Mouse (Mus musculus) limb, embryonic 11.5 days (tissue): ENCODE measurements around the gene Cela2a. TPM values are rescaled to one million over a fixed set of nuclear protein-coding genes. Genes with fewer than 3 reads are reported as not detected.
"Not testable (repeated sequence)": the region's sequence is repeated elsewhere in the genome, so short reads cannot be mapped to it uniquely, and the experiment has no call there.

Experiments used
- ATAC-seq: fragments of 200-750 bp; cut with Nextera tagmentation; 2 replicates; pipeline ENCODE4 v1.8.0; 2017; ENCODE audit warnings: low read depth; ENCODE audit not compliant: insufficient number of reproducible peaks, low FRiP score, low TSS enrichment
- DNase-seq: peaks from one replicate; pipeline ENCODE4 v3.0.0-alpha.2; 2015; ENCODE audit warnings: low spot score
- H3K27ac ChIP-seq: fragments of 300-500 bp; sonication (generic); replicated peaks from 2 replicates; pipeline ENCODE4 v1.5.1; 2014; ENCODE audit warnings: low read depth, mild to moderate bottlenecking, low read length
- H3K27me3 ChIP-seq: fragments of 300-500 bp; sonication (generic); 2 replicates; pipeline ENCODE4 v1.6.1; 2014; ENCODE audit warnings: mild to moderate bottlenecking, low read length, mixed read lengths; ENCODE audit not compliant: control insufficient read depth, insufficient read depth
- H3K36me3 ChIP-seq: fragments of 300-500 bp; sonication (generic); 2 replicates; pipeline ENCODE4 v1.6.1; 2014; ENCODE audit warnings: mild to moderate bottlenecking, low read length, moderate library complexity, mixed read lengths; ENCODE audit not compliant: control insufficient read depth, insufficient read depth
- H3K4me1 ChIP-seq: fragments of 300-500 bp; sonication (generic); 2 replicates; pipeline ENCODE4 v1.6.1; 2014; ENCODE audit warnings: low read length, mixed read lengths; ENCODE audit not compliant: control insufficient read depth, insufficient read depth
- H3K4me2 ChIP-seq: fragments of 300-500 bp; sonication (generic); 2 replicates; pipeline ENCODE4 v1.6.1; 2014; ENCODE audit warnings: low read depth, mild to moderate bottlenecking, moderate library complexity; ENCODE audit not compliant: severe bottlenecking
- H3K4me3 ChIP-seq: fragments of 300-500 bp; sonication (generic); 2 replicates; pipeline ENCODE4 v1.5.1; 2014; ENCODE audit warnings: low read depth, low read length
- H3K9ac ChIP-seq: fragments of 300-500 bp; sonication (generic); 2 replicates; pipeline ENCODE4 v1.6.1; 2014; ENCODE audit warnings: mild to moderate bottlenecking, low read length
- H3K9me3 ChIP-seq: fragments of 300-500 bp; sonication (generic); 2 replicates; pipeline ENCODE4 v1.6.1; 2016; ENCODE audit warnings: low read length; ENCODE audit not compliant: control insufficient read depth
- WGBS: fragments of 180-500 bp; shearing (Covaris S2); extraction: QIAGEN DNeasy Blood & Tissue Kit; methylation state at CpG from one replicate; pipeline ENCODE4 v1.1.7; 2014; 5-methylcytosine and 5-hydroxymethylcytosine counted together
- polyA plus RNA-seq: library from polyadenylated mRNA; unstranded; fragments of >200 nt; fragmentation: Nextera tagmentation; extraction: Ambion mirVana; gene quantifications from 2 replicates; pipeline ENCODE4 v1.2.1, GENCODE M21; 2014

Cela2a gene
- polyA plus RNA-seq, 1 experiment from 2014 or later, result not detected

DNA sequence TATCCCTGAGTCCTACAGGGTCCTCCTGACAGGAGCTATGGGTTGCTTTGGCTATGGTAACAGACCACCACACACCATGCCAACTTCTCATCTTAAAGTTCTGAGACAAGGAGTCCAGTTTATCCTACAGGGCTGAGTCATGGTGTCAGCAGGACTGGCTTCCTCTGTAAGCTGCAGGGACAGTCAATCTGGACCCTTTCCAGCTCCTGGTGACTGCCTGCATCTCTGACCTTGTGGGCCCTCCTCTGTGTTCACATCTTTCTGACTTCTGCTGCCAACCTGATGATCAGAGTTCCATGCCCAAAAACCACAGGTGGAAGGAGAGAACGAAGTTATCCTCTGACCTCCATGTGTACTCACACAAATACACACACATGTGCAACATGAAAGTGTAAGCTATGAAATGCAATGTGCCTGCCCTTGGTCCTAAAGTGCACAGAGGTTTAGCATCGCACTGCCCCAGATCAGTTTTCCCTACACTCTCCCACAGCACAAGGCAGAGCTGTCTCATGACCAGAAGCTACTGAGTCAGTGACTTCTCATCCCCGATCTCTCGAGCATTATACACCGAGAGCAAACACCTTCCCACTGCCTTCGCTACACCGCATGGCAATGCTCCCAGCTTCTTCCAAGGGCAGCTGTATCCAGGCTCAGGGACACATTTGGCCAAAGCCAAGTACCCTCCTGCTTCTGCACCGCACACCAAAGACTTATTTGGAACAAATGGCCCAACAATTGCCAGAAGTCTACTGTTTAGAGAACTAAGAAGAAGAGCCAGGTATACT, 44.6 kb downstream of the Cela2a start:
- H3K9ac ChIP-seq, result no peak overlapping the region
- no peaks in the 10 kb centered on the region for H3K27me3 ChIP-seq
- 96% methylated on average over 8 of the region's 8 CpGs for whole genome bisulfite sequencing
- no peak overlapping the region for H3K4me3 ChIP-seq
- no peaks in the 10 kb centered on the region for H3K4me1 ChIP-seq
- peaks cover 16% of the 10 kb centered on the region for H3K36me3 ChIP-seq
- no peak overlapping the region for H3K27ac ChIP-seq
- DNase-seq (no peak), ATAC-seq (no peak)
- no peaks in the 10 kb centered on the region for H3K9me3 ChIP-seq
- H3K4me2 ChIP-seq, result no peak overlapping the region

DNA sequence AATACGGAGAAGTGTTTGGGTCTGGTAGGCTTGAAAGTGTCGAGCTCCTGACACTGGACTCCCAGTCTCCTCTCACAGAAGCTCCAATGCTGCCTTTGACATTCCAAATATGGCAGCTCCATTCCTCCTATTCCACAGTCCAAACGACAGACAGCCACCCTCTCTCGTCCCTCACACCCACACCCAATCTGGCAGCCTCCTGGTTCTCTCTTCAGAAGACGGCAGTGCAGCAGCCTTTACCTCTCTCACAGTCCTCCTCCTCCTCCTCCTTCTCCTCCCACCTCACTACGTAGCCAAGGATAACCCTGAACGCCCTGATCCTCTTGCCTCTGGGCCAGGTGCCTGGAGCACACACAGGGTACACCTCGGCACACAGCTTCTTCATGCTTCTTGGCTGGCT, 46.1 kb downstream of the Cela2a start:
- no peak overlapping the region for H3K4me2 ChIP-seq
- DNase-seq, result no peak
- H3K27me3 ChIP-seq, result no peaks in the 10 kb centered on the region
- ATAC-seq, result no peak
- H3K36me3 ChIP-seq, result peaks cover 22% of the 10 kb centered on the region
- no peak overlapping the region for H3K27ac ChIP-seq
- no peaks in the 10 kb centered on the region for H3K4me1 ChIP-seq
- H3K4me3 ChIP-seq, result no peak overlapping the region
- H3K9ac ChIP-seq, result no peak overlapping the region
- H3K9me3 ChIP-seq, result no peaks in the 10 kb centered on the region
- 86% methylated on average over 8 of the region's 8 CpGs for WGBS

DNA sequence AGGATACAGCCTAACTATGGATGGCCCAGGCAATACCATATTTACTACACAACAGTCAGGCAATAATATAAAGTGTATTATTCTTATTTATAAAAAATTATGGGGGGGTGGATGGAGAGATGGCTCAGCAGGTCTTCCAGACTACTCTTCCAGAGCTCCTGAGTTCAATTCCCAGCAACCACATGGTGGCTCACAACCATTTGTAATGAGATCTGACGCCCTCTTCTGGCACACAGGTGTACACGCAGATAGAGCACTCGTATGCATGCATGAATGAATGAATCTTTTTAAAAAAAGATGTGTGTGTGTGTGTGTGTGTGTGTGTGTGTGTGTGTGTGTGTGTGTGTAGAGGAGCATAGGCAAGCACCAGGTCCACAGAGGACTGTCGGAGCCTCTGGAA, 52.9 kb downstream of the Cela2a start:
- peaks cover 36% of the 10 kb centered on the region; the same call in 1 of the 2 replicates for H3K36me3 ChIP-seq
- not testable (repeated sequence) for H3K4me2 ChIP-seq, H3K27me3 ChIP-seq, ATAC-seq, H3K4me1 ChIP-seq, DNase-seq, H3K9ac ChIP-seq, H3K9me3 ChIP-seq, H3K27ac ChIP-seq, H3K4me3 ChIP-seq
- 82% methylated on average over 4 of the region's 4 CpGs for WGBS

DNA sequence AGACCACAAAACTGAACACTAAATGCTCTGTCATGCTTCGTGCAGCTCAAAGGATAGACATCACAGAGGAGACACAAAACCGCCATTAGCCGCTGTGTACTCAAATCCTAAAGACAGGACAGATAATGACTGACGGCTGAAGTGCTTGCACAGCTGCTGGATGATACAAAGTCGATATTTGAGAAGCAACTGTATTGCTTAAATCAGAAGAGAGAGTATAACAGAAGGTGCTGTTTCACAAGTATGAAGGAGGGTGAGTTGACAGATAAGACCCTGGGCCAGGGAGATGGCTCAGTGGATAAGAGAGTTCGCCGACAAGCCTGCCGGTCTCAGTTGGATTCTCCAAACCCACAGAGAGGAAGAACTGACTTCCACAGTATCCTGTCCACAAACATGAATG, 54.1 kb downstream of the Cela2a start:
- ATAC-seq, result no peak
- Histone ChIP-seq H3K4me2 (no peak overlapping the region), H3K9ac (no peak overlapping the region), H3K36me3 (peaks cover 35% of the 10 kb centered on the region; the same call in 1 of the 2 replicates), H3K27me3 (no peaks in the 10 kb centered on the region), H3K9me3 (no peaks in the 10 kb centered on the region), H3K27ac (no peak overlapping the region), H3K4me1 (no peaks in the 10 kb centered on the region), H3K4me3 (no peak overlapping the region)
- 94% methylated on average over 8 of the region's 8 CpGs for WGBS
- DNase-seq, result no peak

DNA sequence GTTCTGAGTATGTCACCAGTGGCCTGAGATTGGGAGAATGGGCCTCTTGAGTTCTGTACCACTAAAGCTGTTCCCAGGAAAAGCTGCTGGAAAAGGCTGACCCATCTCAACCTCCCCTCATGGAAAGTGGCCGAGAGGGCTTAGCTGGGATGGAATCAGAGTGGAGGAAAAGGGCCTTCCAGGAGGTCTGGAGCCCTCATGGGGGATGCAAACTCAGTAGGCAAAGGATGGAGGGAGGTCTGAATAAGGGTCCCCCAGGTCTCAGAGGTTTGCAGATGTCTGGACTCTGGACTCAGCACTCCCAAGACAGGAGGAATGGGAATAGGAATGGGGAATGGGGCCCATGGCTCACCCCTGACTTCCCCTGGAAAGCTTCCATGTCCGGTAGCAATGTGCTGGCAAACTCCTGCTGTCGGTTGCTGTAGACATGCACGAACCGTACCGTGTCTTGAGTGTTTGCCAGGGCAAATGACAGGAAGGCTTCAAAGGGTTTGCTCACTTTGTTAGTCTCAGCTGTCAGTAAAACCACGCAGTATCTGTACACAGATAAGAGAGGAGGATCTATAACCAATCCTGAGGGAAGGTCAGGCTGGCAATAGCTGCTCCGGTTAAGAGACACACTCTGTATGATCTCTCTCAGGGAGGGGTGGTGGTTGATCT, 56.3 kb downstream of the Cela2a start:
- Histone ChIP-seq H3K36me3 (peaks cover 30% of the 10 kb centered on the region; the same call in 1 of the 2 replicates), H3K27me3 (no peaks in the 10 kb centered on the region), H3K9ac (no peak overlapping the region), H3K4me1 (no peaks in the 10 kb centered on the region), H3K4me2 (no peak overlapping the region), H3K9me3 (no peaks in the 10 kb centered on the region), H3K4me3 (no peak overlapping the region), H3K27ac (no peak overlapping the region)
- DNase-seq, result no peak
- ATAC-seq, result no peak
- 93% methylated on average over 8 of the region's 8 CpGs for WGBS

DNA sequence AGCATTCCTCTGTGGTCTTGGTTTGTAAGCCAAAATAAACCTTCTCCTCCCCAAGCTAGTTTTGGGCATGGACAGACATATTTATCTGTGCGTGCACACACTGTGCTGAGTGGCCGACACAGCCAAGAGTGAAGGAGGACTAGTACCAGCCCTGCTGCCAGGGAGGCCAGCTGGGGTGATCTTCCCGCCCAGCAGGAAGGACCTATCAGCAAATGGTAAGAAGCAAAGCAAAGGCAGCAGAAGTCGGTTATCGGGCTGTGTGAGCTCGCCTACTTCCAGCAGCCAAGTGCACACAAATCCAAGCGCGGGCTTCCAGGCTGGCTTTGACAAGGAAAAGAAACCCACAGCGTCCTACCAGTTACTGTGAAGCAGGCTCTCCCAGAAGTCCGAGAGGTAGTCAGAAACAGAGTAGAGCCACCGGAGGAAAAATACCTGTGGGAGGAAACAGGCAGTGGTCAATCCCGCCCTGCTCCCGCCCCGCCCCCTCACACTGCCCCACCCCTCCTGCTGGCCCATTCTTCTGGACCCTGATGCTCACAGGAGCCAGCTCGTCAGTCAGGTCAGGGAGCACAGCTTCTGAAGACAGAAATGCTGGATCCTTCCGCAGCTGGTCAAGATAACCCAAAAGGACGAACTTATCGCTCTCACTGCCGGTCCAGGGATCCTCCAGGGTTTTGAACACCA, 58.5 kb downstream of the Cela2a start:
- H3K9ac ChIP-seq, result no peak overlapping the region
- no peak overlapping the region for H3K27ac ChIP-seq
- no peaks in the 10 kb centered on the region for H3K27me3 ChIP-seq
- ATAC-seq, result no peak
- no peaks in the 10 kb centered on the region for H3K9me3 ChIP-seq
- DNase-seq, result no peak
- peaks cover 26% of the 10 kb centered on the region for H3K36me3 ChIP-seq
- WGBS, result 81% methylated on average over 19 of the region's 19 CpGs
- no peak overlapping the region for H3K4me3 ChIP-seq
- H3K4me1 ChIP-seq, result no peaks in the 10 kb centered on the region
- no peak overlapping the region for H3K4me2 ChIP-seq

DNA sequence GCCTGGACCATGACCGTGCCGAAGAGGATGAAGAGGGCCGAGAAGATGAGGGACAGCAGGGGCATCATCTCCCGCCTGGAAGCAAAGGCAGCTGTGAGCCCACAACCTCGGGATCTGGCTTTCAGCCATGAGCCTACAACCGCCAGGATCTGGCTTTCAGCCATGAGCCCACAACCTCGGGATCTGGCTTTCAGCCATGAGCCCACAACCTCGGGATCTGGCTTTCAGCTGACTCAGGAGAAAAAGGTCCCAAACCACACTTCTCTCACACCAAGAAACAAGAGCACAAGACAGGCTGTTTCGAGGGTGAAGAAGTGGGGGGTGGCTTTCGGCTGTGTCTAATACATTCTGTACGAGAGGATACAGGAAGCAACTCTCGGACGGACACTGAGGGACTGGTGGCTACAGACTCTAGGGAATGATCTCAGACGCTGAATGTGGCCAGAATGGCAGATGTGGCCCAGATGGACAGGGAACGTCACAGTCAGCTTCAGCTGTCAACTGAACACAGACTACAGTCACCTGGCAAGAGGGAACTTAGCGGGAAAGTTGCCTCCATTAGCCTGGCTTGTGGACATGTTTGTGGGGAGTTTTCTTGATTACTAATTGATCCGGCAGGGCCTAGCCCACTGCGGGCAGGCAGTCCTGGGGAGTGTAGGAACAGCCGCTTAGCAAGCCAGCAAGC, 59.1 kb downstream of the Cela2a start:
- 87% methylated on average over 19 of the region's 19 CpGs for WGBS

DNA sequence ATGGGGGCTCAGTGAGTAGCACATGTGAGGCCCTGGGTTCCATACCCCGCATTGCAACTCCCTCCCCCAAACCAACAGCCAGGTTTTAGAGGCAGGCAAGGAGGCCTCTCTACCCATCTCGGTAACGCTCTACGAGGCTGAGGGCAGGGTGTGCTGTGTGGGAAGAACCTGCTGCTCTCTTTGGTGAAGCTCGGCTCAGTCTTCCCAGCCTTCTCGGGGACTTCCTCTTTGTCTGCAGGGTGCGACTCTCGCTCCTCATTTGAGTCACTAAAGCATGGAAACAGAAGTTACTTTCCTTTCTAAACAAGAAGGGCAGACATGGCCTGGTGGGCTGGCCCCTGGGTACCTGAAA, 59.7 kb downstream of the Cela2a start:
- no peak overlapping the region for H3K4me2 ChIP-seq
- H3K27me3 ChIP-seq, result no peaks in the 10 kb centered on the region
- peaks cover 27% of the 10 kb centered on the region for H3K36me3 ChIP-seq
- H3K27ac ChIP-seq, result no peak overlapping the region
- H3K4me3 ChIP-seq, result no peak overlapping the region
- 91% methylated on average over 8 of the region's 8 CpGs for WGBS
- ATAC-seq (no peak), DNase-seq (no peak)
- no peaks in the 10 kb centered on the region for H3K9me3 ChIP-seq
- H3K4me1 ChIP-seq, result no peaks in the 10 kb centered on the region
- no peak overlapping the region for H3K9ac ChIP-seq

More for the DNA sequence above, 59.1 kb downstream of the Cela2a start:
- Histone ChIP-seq H3K36me3 (peaks cover 26% of the 10 kb centered on the region), H3K4me3 (no peak overlapping the region), H3K9ac (no peak overlapping the region), H3K27me3 (no peaks in the 10 kb centered on the region), H3K9me3 (no peaks in the 10 kb centered on the region), H3K4me2 (no peak overlapping the region; the same call in 1 of the 2 replicates), H3K4me1 (no peaks in the 10 kb centered on the region), H3K27ac (no peak overlapping the region)
- ATAC-seq, result no peak
- no peak for DNase-seq
